Mouse (Mus musculus) hematopoietic stem cell, adult 5-6 weeks (primary cell): ENCODE data around the gene 2210016F16Rik. TPM values are rescaled to one million over a fixed set of nuclear protein-coding genes. Genes with fewer than 3 reads are reported as not detected.

Experiments
- total RNA-seq: library from RNA; stranded (forward); fragments of 172-1452, 232-1000 nt; gene quantifications from 2 replicates; pipeline ENCODE4 v1.2.3, GENCODE M21; 2017

Gene 2210016F16Rik
- total RNA-seq, 1 experiment from 2014 or later, result 11.1 TPM

Other genes with a start within 250 kb of the 2210016F16Rik start
- gene Idnk, start 227.6 kb downstream of the 2210016F16Rik start, total RNA-seq, result 28.0 and 47.5 TPM in 2 replicates
- gene Ubqln1, start 169.6 kb downstream of the 2210016F16Rik start, total RNA-seq, result 64.4 and 66.5 TPM in 2 replicates
- 44.8 and 48.2 TPM in 2 replicates for gene Gkap1, start 109.5 kb downstream of the 2210016F16Rik start, total RNA-seq
- not detected in 2 replicates for gene Kif27, start 26.1 kb downstream of the 2210016F16Rik start, total RNA-seq
- 27.6 and 30.9 TPM in 2 replicates for gene Rmi1, start 17.0 kb upstream of the 2210016F16Rik start, total RNA-seq
- 2,345 and 2,750 TPM in 2 replicates for gene Hnrnpk, start 18.1 kb upstream of the 2210016F16Rik start, total RNA-seq
- gene Slc28a3, start 225.7 kb upstream of the 2210016F16Rik start, total RNA-seq, result 0.89 TPM in 1 of 2 replicates, not detected in the other